11 mouse cellular contexts compared by ENCODE assay signal in genomic region chr15:84443631-84444030, GRCm38 (mm10). TPM values are rescaled to one million over a fixed set of nuclear protein-coding genes. Genes with fewer than 3 reads are reported as not detected.
DNase-seq lines count a peak whose midpoint lies in the region; ATAC-seq lines count a peak whose summit lies in the region.
"Had no signal": no experiment of that assay in that cellular context is flagged by ENCODE, and none has a peak within 500 bp of the region (broad histone marks: within the 10 kb centered on the region; RNA-seq: fewer than 3 reads in every experiment).

No protein-coding gene starts in this region.

- no peak for DNase-seq in neural tube, embryonic 10.5 days (ENCODE audit: extremely low spot score, low spot score)
- peak; percentile 50 for DNase-seq in kidney, adult 9 months
- no peak for DNase-seq in urinary bladder, adult 2 months (ENCODE audit: low spot score)
- DNase-seq: heart, adult 11 months; liver; lung, postnatal 4 days had no signal

- peaks cover 50% of the 10 kb centered on the region for H3K4me1 ChIP-seq in neural tube, embryonic 12.5 days
- peaks cover 69% of the 10 kb centered on the region for H3K4me1 ChIP-seq in midbrain, embryonic 12.5 days
- H3K4me1 ChIP-seq in intestine, embryonic 15.5 days (replicated peaks) = peaks cover 10% of the 10 kb centered on the region

- H3K9me3 ChIP-seq in neural tube, embryonic 12.5 days = no peaks in the 10 kb centered on the region
- H3K9me3 ChIP-seq in midbrain, embryonic 12.5 days = no peaks in the 10 kb centered on the region
- no peaks in the 10 kb centered on the region for H3K9me3 ChIP-seq in intestine, embryonic 15.5 days

- no peak overlapping the region for H3K4me3 ChIP-seq in neural tube, embryonic 12.5 days
- H3K4me3 ChIP-seq in midbrain, embryonic 12.5 days = peak overlapping the region; percentile 10; the same call in 1 of the 2 replicates
- no peak overlapping the region for H3K4me3 ChIP-seq in intestine, embryonic 15.5 days (replicated peaks)

- no peaks in the 10 kb centered on the region for H3K36me3 ChIP-seq in neural tube, embryonic 12.5 days
- H3K36me3 ChIP-seq in midbrain, embryonic 12.5 days = no peaks in the 10 kb centered on the region
- no peaks in the 10 kb centered on the region for H3K36me3 ChIP-seq in intestine, embryonic 15.5 days

- H3K27me3 ChIP-seq in neural tube, embryonic 12.5 days (replicated peaks) = peaks cover 40% of the 10 kb centered on the region
- peaks cover 86% of the 10 kb centered on the region for H3K27me3 ChIP-seq in midbrain, embryonic 12.5 days
- H3K27me3 ChIP-seq in intestine, embryonic 15.5 days (replicated peaks) = peaks cover 30% of the 10 kb centered on the region

- peak overlapping the region; percentile 35 for H3K4me2 ChIP-seq in neural tube, embryonic 12.5 days (replicated peaks)
- peak overlapping the region; percentile 97 for H3K4me2 ChIP-seq in midbrain, embryonic 12.5 days (replicated peaks)
- no peak overlapping the region for H3K4me2 ChIP-seq in intestine, embryonic 15.5 days (replicated peaks)

- 48% methylated on average over 10 of the region's 10 CpGs for WGBS in neural tube, embryonic 12.5 days
- WGBS in midbrain, embryonic 12.5 days = 24% methylated on average over 10 of the region's 10 CpGs
- WGBS in intestine, embryonic 15.5 days = 65% methylated on average over 10 of the region's 10 CpGs

- no peak overlapping the region for H3K9ac ChIP-seq in neural tube, embryonic 12.5 days
- H3K9ac ChIP-seq in midbrain, embryonic 12.5 days (replicated peaks) = peak overlapping the region; percentile 34; the same call in 1 of the 2 replicates
- H3K9ac ChIP-seq in intestine, embryonic 15.5 days = no peak overlapping the region

- H3K27ac ChIP-seq in neural tube, embryonic 12.5 days = no peak overlapping the region
- H3K27ac ChIP-seq in midbrain, embryonic 12.5 days (replicated peaks) = peak overlapping the region; percentile 65
- H3K27ac ChIP-seq in intestine, embryonic 15.5 days = no peak overlapping the region

- ATAC-seq in neural tube, embryonic 12.5 days (ENCODE audit: low FRiP score, low read depth) = no peak
- no peak for ATAC-seq in midbrain, embryonic 12.5 days (ENCODE audit: low FRiP score, low read depth)
- ATAC-seq in granulocyte monocyte progenitor cell, adult 5-6 weeks (replicated peaks; ENCODE audit: poor library complexity, severe bottlenecking) = no peak
- no peak for ATAC-seq in intestine, embryonic 15.5 days
- no peak for ATAC-seq in megakaryocyte-erythroid progenitor cell, adult 5-6 weeks (replicated peaks; ENCODE audit: low FRiP score, low TSS enrichment, poor library complexity, severe bottlenecking)

RNA-seq across cellular contexts. Expression of gene Shisal1, which starts 3.3 kb away (rescaled TPM):
- 7.4 and 9.9 TPM in 2 replicates for polyA plus RNA-seq in neural tube, embryonic 12.5 days (2016; fragmentation: Nextera tagmentation; extraction: Ambion mirVana)
- polyA plus RNA-seq in midbrain, embryonic 12.5 days (2016; fragmentation: Nextera tagmentation; extraction: Ambion mirVana) = 10.5 and 13.2 TPM in 2 replicates
- not detected in 2 replicates for total RNA-seq in granulocyte monocyte progenitor cell, adult 5-6 weeks (2014; fragmentation: Nextera tagmentation)
- total RNA-seq in granulocyte monocyte progenitor cell, adult 5-6 weeks (2017) = not detected in 2 replicates
- polyA plus RNA-seq in intestine, embryonic 15.5 days (2015; fragmentation: Nextera tagmentation; extraction: Ambion mirVana) = 2.2 and 2.3 TPM in 2 replicates
- not detected in 2 replicates for total RNA-seq in megakaryocyte-erythroid progenitor cell, adult 5-6 weeks (2014; fragmentation: Nextera tagmentation)
- total RNA-seq in megakaryocyte-erythroid progenitor cell, adult 5-6 weeks (2017) = not detected in 2 replicates
- 90.1 and 101 TPM in 2 replicates for polyA plus RNA-seq in urinary bladder, adult 2 months (2012; rRNA removed)
